Mouse (Mus musculus) megakaryocyte, adult 5-6 weeks (primary cell): ENCODE measurements at regions not wholly inside any gene's neighbourhood (a gene's known extent, or its start where the extent isn't known, plus 50 kb on each side); places are given as distances from the start of the nearest gene placed in this dataset.

ENCODE experiments used
- ATAC-seq: 2 replicates; pipeline ENCODE4 v1.8.0; 2016; ENCODE audit warnings: mild to moderate bottlenecking, inconsistent platforms; ENCODE audit not compliant: poor library complexity, severe bottlenecking

- peak; percentile 54 for ATAC-seq
Measured at GRCm38 (mm10) chr10:121150668-121151067, 116.9 kb downstream of the Wif1 start.

- no peak for ATAC-seq
Measured at GRCm38 (mm10) chr10:121153625-121154024, 119.9 kb downstream of the Wif1 start.

- ATAC-seq, result no peak
Measured at GRCm38 (mm10) chr10:121160499-121160898, 126.7 kb downstream of the Wif1 start.

DNA sequence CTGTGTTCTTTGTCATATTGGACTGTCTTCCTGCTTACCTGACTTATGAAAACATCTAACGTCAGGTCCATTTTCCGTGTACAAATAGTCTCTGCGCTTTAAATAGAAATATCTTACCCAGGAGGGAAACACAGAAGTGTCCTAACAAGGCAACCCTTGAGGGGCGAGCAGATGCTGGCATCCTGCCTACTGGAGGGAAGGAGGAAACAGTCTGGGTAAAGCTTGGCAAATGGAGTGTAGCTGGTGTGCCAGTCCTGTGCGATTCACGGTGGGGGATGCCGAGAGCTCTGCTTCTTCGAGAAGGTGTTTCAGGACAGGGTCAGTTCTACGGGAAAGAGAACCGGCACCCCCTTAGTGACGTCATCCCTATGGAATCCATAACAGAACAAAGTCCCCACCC lies 127.4 kb downstream of the Wif1 start:
- ATAC-seq, result no peak; the same call in 1 of the 2 replicates

DNA sequence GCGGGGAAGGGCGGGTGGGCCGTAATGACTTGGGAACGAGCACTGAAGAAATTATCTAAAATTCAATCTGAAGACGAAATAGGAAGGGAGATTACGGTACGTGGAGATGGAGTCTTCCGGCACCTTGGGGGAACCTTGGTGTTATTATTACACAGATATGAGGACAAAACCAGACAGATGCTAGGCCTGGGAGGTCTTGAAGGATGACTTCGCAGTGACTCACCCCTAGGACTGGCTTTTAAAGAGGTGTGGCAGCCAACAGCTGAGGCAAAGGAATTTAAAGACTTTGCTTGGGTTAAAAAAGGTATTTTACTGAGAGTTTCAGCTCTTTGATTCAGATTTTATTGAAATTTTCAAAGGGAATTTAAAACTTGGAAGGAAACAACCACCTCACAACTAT lies 140.3 kb downstream of the Wif1 start:
- ATAC-seq, result no peak

DNA sequence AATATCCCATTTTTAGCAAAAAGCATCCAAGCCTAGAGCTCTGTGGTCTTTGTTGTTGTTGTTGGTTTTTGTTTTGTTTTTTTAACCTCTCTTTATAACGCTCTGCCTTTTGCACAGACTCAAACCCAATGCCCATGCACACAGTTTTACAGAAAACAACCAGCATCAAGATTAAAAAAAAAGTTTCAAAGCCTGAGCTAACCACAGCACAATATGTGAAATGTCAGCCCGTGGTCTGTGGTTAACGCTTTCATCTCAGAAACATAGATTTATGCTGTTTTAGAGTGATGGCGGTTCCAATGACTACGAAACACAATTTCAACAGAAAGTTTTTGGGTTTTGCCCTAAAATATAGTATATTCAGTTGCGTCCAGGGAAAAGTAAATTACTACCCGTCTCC lies 155.4 kb downstream of the Wif1 start:
- ATAC-seq, result peak; percentile 38; the same call in 1 of the 2 replicates

GRCm38 (mm10) chr10:121199236-121199635 lies 151.8 kb downstream of the Tbc1d30 start:
- no peak for ATAC-seq

DNA sequence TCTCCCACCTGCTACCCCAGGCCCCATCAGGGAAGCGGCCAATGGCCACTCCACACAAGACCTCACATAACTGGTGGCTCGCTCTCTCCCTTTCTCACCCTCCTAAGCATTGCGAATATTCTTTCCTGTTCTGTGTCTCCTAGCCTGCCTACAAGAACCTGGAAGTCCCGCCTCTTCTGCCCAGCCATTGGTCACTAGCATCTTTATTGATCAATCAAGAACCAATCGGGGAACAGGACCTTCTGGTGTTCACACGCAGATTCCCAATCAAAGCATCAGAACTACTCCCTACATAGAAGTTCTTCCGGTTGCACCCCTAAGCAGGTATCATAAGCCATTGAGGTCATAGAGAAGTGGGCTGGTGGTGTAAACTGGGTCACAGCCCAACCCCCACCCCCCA lies 148.5 kb downstream of the Tbc1d30 start:
- no peak for ATAC-seq

GRCm38 (mm10) chr10:121205551-121205950 lies 145.5 kb downstream of the Tbc1d30 start:
- ATAC-seq, result no peak

DNA sequence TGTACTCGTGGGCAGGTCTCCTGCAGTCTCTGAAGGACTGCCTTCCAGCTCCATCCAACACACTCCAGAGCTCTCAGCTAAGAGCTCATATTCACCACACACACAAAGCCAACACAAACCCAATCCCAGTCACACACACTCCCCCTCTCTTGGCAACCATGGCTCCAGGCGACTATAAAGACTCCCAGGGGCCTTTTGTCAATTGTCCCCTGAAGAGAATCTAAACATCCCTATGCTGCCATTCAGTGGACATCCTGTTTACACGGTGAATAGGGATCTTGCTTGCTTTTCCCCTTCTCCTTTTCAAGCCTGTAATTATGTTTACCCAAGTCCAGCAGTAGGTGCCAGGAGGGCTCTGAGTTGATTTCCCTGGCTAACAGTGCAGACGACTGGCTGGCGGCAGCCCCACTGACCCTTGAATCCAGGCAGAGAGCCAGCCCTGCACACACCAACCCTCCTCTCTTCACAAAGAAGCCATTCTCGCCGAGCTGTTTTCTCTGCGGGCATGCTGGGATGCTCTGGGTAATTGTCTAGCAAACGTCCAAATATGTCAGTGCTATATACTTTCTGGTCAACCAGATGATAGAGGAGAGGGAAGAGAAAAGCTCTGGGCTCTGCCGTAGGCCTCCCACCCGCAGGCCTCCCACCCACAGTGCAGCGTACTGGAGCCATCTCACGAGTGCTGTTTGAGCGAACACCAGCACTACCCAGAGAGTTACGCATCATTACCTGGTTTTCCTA lies 144.9 kb downstream of the Tbc1d30 start:
- ATAC-seq, result no peak

GRCm38 (mm10) chr10:121206743-121207039 lies 144.4 kb downstream of the Tbc1d30 start:
- no peak for ATAC-seq
